Mouse (Mus musculus) left cerebral cortex, postnatal 10 days (tissue): ENCODE measurements around the gene Hnrnph3. TPM values are rescaled to one million over a fixed set of nuclear protein-coding genes. Genes with fewer than 3 reads are reported as not detected.
"Not testable (repeated sequence)": the region's sequence is repeated elsewhere in the genome, so short reads cannot be mapped to it uniquely, and the experiment has no call there.

Experiments
- DNase-seq, 2 experiments: peaks; one replicate each; pipeline ENCODE4 v3.0.0; 2021 to 2022; ENCODE audit warnings: low spot score in 2 of 2, mixed read lengths in 1 of 2; ENCODE audit errors: extremely low spot score in 1 of 2
- intact Hi-C: fragments of 180-260 bp; cut with DNase I; formaldehyde crosslinking; loops from one replicate; pipeline ENCODE4 v1.15.1; 2025
- total RNA-seq, 2 experiments: library from RNA; stranded (reverse); gene quantifications; 2 replicates each; pipeline ENCODE4 v1.2.3; 2021

Hnrnph3 gene
- 10 to 100 TPM; 32.0 to 35.9 TPM for total RNA-seq

DNA sequence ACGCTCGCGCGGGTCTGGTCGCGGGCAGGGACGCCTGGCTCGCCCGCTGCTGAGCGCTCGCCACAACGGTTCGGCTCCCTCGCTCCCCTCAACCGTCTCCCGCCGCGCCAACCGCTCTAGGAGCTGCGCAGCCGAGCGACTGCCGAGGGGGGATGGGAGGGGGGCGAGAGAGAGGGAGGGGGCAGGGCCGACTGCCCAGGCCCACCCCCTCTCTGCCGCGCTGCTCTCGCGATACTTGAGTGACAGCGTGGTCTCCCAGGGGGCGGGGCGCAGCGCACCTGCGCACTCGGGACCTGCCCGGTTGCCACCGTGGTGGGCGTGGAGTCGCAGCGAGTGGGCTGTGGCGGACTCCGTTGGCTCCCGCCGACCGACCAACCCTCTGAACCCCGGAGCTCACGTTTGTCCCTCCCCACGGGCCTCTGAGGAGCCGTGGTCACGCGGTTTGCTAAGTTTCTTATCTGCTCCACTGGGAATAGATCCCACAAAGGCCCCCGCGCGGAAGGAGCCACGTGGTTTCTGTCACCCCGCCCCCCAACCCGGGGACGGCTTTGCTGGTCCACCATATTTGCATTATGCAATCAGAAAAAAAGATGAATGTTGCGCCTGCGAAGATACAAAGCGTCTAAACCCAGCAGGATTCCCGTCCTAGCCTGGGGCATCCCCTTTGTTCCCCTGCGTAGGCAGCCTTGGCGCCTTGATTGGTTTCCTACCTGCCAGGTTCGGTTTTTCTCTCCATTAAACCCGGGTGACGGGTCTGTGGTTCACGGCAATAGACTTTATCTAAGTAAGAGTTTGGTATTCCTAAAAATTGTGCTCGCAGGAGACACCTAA is at the start of gene Hnrnph3, which contains the start of gene Pbld2:
Hnrnph3 (minus strand) TSS at position 469 of the 831 bp plus-strand sequence.
Pbld2 (plus strand) TSS at position 567 of the 831 bp plus-strand sequence.
- intact Hi-C loops, result loop anchor here (1.0 to 10.0 kb wide), 3 partner anchors 43 to 91 kb away; partner anchors contain the start of gene Rufy2
- DNase-seq, result peak; percentile 97 to 99

- intact Hi-C loops, result loop anchor here (5.0 kb wide), 1 partner anchor 44 kb away; the partner anchor contains the start of genes Hnrnph3 and Pbld2
- peak; percentile 63 to 82 for DNase-seq
Observed at GRCm38 (mm10) chr10:63065988-63066387, 42.0 kb upstream of the Hnrnph3 start.

DNA sequence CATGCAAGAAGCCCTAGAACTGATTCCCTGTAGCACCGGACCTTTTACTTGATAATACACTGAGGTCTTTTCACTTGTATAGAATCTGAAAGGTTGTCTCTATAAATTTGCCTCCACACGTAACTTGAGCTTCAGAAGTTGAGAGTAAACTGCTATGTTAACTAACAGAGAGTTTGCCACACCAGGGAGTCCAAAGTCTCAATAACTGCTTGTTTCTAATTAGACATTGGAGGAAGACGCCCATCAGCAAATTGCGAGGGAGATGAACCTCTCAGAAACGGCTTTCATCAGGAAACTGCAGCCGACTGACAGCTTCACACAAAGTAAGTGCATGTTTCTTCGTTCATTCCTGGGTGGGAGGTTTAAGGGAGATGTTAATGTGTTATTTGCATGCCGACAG is 41.5 kb upstream of the Hnrnph3 start:
- no peak for DNase-seq
- intact Hi-C loops, result loop anchor here (5.0 kb wide), 1 partner anchor 43 kb away; the partner anchor contains the start of genes Hnrnph3 and Pbld2

GRCm38 (mm10) chr10:63064516-63064915 is 40.5 kb upstream of the Hnrnph3 start:
- no peak for DNase-seq
- intact Hi-C loops, result no loop called here

DNA sequence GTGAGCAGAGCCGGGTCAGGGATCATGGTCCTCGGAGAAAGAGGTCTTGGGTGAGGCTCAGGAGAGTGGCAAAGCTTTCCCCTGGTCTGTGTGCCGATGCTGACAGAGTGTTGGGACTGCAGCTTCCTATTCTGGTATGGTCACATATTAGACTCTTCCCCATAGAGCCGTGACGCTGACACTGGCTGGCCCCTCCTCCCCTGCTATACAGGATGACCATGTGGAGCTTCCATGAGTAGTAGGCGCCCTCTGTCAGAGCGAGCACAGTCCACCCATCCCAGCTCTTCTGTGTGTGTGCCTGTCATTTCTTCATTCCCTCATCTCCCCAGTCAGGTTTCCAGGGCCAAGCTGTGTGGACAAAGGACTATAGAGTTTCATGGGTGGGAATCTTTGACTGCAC is 39.3 kb upstream of the Hnrnph3 start:
- intact Hi-C loops, result no loop called here
- no peak for DNase-seq

DNA sequence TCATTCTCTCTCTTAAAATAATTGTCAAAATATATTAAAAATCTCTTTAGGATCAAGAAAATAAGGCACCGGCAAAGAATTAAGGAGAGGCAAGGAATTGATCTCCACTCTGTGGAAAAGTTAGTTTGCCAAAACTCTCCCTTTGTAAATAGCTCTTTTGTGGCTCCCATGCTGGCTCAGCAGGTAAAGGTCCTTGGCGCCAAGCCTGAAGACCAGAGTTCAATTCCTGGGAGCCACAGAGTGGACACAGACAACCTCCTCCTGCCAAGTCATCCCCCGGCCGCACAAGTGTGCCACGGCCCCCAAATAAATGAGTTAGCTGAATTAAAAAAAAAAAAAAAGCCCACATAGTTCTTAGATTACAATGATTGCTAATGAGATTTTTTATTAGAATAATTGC is 38.7 kb upstream of the Hnrnph3 start:
- no peak for DNase-seq
- intact Hi-C loops, result no loop called here

GRCm38 (mm10) chr10:63061266-63061665 is 37.2 kb upstream of the Hnrnph3 start:
- no peak for DNase-seq
- intact Hi-C loops, result no loop called here

DNA sequence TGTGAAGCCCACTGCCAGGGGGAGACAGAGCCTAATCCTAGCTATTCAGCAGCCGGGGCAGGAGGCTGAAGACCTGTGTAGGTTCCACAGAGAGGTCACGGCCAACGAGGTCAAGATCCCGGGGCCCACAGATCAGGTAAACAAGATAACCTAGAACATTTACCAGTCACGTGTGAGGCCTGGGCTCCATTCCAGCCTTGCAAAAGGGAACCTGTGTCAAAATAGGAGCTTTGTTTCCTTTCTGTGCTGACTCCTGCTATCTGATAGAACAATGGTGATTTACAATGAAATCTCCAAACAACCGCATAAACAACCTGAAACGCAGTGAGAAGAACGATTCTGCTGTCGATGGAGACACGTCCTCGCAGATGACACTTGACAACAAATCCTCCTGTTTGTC is 36.4 kb upstream of the Hnrnph3 start:
- DNase-seq, result peak in 1 of 2 experiments; percentile 48
- intact Hi-C loops, result no loop called here

GRCm38 (mm10) chr10:63059862-63060261 is 35.8 kb upstream of the Hnrnph3 start, which contains the start of gene Pbld1:
Pbld1 (plus strand) TSS chr10:63060162.
- intact Hi-C loops, result no loop called here
- DNase-seq, result no peak

DNA sequence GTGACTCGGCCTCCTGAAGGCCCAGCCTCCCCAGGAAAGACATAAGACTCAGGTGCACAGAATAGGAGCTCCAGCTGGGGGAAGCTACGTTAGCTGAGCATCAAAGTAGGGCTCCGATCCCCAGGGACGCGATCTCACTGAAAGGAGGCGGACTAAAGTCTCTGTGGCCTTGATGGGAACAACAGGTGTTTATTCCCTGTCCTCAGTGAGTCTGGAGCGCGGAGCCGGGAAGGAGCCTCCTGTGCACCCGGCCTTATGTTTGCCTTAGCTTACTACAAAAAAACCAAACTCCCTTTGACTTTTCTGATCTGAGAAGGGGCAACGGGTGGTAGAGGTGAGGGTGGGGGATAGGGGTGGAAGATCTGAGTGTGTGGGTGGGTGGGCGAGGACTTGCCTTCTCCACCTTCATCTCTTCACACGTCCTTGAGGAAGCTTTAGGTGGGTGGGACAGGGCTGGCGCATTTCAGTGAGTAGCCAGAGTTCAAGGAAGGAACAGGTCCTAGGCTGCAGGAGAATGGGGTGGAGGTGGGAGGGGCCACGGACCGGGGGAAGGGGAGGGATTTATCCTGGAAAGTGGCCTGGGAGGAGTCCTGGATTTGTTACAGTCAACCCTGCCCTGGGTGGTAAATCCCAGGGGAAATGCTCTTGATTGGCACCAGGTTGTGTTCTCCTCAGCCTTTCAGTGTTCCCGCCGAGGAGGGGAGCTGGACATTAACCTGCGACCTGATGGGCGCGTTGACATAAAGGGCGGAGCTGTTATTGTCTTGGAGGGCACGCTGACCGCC is 33.1 kb upstream of the Hnrnph3 start:
- DNase-seq, result no peak
- intact Hi-C loops, result no loop called here

- intact Hi-C loops, result no loop called here
Observed at GRCm38 (mm10) chr10:63054586-63054985, 30.6 kb upstream of the Hnrnph3 start.

DNA sequence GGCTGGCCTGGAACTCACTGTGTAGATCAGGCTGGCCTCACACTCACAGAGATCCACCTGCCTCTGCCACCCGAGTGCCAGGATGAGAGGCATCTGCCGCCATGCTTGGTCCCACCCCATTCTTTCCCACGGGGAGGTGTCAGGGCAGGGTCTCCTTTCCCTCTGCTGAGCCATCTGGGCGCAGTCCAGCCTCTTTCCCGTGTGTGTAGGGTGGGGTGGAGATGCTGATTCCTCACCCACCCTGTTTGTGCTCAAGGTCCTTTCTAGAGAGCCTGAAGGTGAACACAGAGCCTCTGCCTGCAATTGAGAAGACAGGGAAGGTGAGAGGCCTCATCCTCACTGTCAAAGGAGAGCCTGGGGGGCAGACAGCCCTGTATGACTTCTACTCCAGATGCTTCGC is 30.1 kb upstream of the Hnrnph3 start:
- intact Hi-C loops, DNase-seq: not testable (repeated sequence)

More at GRCm38 (mm10) chr10:63054586-63054985, 30.6 kb upstream of the Hnrnph3 start:
- DNase-seq, result no peak

DNA sequence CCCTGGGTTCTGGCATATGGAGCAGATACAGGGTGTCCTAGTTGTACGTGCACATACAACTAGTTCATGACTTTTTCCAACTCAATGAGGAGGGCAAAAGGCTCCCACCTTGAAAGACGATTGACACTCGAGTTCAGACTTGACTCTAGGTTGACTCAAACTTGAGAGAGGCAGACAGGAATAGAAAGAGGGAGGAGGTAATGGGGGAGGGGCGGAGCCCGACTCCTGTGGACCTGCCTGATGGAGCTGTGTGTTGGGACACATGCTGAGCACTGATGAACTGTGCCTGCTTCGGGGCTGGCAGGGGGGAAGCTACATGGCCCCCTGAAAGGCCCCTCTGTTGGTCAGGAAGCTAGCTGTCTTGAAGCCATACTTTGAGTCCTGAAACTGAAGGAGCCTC is 29.0 kb upstream of the Hnrnph3 start:
- intact Hi-C loops, result no loop called here
- no peak for DNase-seq

DNA sequence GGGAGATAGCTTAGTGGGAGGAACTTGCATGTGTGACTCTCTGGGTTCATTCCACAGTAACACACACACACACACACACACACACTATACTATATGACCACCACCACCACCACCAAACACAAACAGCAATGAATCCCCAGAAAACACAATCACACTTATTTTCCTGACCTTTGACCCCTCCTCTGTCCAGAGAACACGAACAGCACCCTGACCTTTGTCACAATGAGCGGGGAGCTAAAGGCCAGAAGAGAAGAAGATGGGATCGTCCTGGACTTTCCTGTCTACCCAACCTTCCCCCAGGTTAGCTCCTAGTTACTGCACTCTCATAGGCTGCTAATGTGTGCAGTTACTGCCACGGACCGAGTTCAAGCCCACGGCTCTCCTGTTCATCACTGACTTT is 28.0 kb upstream of the Hnrnph3 start:
- intact Hi-C loops, result no loop called here
- no peak for DNase-seq

DNA sequence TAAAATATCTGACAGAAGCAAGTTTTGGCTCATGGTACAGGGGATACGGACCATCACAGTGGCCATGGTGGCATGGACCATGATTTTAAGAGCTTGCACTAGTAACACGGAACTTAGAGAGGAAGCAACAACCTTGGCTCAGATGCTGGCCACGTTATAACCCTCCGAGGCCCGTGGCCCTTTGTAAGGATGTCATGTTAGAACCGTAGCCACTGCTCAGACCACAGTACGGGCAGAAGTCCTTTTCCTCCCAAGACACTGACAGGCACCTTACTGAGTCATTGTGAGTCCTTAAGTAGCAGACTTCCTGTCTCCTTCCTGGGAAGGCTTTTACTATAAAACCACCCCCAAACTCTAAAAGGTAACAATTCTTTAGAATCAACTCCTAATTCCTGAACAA is 27.2 kb upstream of the Hnrnph3 start:
- no peak for DNase-seq
- intact Hi-C loops, result no loop called here

DNA sequence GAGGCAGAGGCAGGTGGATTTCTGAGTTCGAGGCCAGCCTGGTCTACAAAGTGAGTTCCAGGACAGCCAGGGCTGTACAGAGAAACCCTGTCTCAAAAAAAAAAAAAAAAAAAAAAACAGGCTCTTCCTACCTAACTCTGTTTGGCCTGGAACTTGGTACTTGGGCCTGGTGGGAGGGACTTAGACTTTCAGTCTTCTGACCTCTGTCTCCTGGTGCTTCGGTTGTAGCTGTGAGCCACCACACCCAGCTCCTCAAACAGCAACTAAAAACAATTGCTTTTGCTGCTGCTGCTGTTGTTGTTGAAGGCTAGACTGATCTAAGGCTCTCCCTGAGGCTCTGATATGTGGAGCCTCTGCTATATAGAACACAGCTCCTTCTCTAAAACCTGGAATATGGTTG is 25.1 kb upstream of the Hnrnph3 start:
- DNase-seq, result no peak
- intact Hi-C loops, result no loop called here

DNA sequence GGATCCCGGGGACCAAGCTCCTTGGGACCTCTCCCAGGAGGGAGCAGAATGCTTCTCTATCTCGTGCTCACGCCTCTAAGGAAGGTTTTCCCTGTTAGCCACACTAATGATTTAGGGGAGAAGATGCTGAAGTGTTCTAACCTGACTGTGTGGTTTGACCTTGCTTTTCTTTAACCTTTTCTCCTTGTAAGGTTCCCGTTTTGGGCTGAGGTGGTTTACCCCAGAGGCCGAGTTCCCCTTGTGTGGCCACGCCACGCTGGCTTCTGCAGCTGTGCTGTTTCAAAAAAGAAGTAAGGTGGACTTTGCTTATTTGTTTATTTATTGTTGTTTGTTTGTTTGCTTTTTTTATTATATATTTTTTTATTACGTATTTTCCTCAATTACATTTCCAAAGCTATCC is 23.7 kb upstream of the Hnrnph3 start:
- intact Hi-C loops, result no loop called here
- no peak for DNase-seq

DNA sequence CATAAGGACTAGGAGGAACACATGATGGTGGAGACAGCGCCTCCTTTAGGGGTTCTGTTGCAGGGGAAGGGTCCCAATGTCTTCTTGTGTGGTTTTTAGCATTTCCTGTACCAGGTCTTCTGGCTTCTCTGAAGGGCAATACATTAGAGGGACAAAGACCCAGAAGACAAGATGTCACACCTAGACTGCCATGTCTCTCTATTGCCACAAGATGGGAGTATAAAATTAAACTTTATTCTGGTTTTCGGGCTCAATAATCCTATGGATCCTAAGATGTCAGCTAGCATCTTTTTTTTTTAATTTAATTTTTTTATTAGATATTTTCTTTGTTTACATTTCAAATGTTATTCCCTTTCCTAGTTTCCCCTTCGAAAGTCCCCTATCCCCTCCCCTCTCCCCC is 19.1 kb upstream of the Hnrnph3 start:
- intact Hi-C loops, result no loop called here

DNA sequence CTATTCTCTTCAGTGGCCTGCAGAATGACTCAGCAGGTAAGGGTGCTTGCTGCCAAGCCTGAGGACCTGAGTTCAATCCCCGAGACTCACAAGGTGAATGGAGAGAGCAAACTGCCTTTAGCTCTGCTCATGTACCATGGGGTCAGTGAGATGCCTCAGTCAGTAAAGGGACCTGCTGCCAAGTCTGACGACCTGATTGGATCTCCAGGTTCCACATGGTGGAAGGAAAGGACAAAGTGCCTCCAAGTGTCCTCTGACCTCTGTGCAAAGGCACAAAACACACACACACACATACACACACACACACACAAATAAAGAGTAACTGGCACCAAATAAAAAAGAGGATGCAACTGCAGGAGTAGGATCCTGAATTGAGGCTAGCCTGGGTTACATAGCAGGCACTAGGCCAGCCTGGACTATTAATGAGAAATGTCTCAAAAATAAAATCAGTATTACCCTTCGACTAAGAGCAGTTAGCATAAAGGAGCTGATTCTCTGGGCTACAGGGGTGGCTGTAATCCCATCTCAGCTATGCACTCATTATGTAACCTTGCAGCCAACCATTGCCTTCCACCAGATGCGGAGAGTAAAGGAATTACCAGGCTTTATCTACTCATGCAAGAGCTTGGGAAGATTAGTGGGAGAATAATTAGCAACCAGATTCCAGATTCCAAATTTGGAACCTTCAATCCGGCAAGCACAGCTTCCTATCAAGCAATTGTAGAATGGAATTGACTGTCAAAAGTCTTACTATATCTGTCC is 16.0 kb upstream of the Hnrnph3 start:
- intact Hi-C loops, result loop anchor here (10.0 kb wide), 1 partner anchor 335 kb away; no protein-coding TSS in a partner anchor
- DNase-seq, result no peak

More for the DNA sequence above, 19.1 kb upstream of the Hnrnph3 start:
- no peak for DNase-seq
